Mouse (Mus musculus): ENCODE results near the gene Tspan2.

DNA sequence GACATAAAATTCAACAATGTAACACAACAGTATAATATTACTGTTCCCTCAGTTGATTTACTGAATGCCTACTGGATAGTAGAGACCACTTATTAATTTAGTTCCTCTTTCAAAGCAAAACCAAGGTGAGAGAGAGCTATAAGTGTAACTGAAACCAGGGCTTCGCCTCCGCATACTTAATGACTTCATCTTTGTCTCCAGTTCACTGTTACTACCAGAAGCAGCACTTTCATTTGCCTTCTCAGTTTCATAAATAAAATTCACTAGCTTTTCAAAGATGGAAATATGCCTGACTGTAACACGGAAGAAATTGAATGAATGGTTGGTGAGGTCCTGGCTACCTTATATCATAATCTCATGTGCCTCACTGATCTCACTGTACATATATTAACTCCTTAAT is 1.3 kb upstream of the Tspan2 start:
- TF ChIP-seq POLR2A (IDR thresholded peaks at IDR 0.05; ENCODE audit: borderline replicate concordance, extremely low read depth, insufficient read depth, insufficient read length, poor library complexity, severe bottlenecking) (no peak), CTCF (IDR thresholded peaks at IDR 0.05; ENCODE audit: borderline replicate concordance, extremely low read depth, insufficient read depth, insufficient read length) (no peak)

Measured in brain, embryonic 14.5 days (tissue).